Mouse (Mus musculus) lung, postnatal 0 days (tissue): Measurements from ENCODE around the gene Mcoln1. TPM values are rescaled to one million over a fixed set of nuclear protein-coding genes. Genes with fewer than 3 reads are reported as not detected.

Experiments
- ATAC-seq: fragments of 200-750 bp; cut with Nextera tagmentation; 2 replicates; pipeline ENCODE4 v1.8.0; 2017; ENCODE audit warnings: moderate library complexity
- DNase-seq: peaks from one replicate; pipeline ENCODE4 v3.0.0-alpha.2; 2016; ENCODE audit warnings: low spot score
- H3K27ac ChIP-seq: fragments of 300-500 bp; sonication (generic); 2 replicates; pipeline ENCODE4 v1.5.1; 2014; ENCODE audit warnings: antibody characterized with exemption, mild to moderate bottlenecking, low read length, mixed read lengths
- H3K27me3 ChIP-seq: fragments of 300-500 bp; sonication (generic); replicated peaks from 2 replicates; pipeline ENCODE4 v1.6.1; 2014; ENCODE audit warnings: low read length, mixed read lengths; ENCODE audit not compliant: insufficient read depth
- H3K36me3 ChIP-seq: fragments of 300-500 bp; sonication (generic); 2 replicates; pipeline ENCODE4 v1.6.1; 2014; ENCODE audit warnings: low read length, mixed read lengths; ENCODE audit not compliant: insufficient read depth
- H3K4me1 ChIP-seq: fragments of 300-500 bp; sonication (generic); 2 replicates; pipeline ENCODE4 v1.6.1; 2014; ENCODE audit warnings: antibody characterized with exemption, low read depth, low read length, mixed read lengths; ENCODE audit not compliant: insufficient read depth
- H3K4me2 ChIP-seq: fragments of 300-500 bp; sonication (generic); replicated peaks from 2 replicates; pipeline ENCODE4 v1.6.1; 2014; ENCODE audit warnings: low read depth, mild to moderate bottlenecking, low read length, moderate library complexity, mixed read lengths
- H3K4me3 ChIP-seq: fragments of 300-500 bp; sonication (generic); 2 replicates; pipeline ENCODE4 v1.5.1; 2014; ENCODE audit warnings: low read depth, low read length
- H3K9ac ChIP-seq: fragments of 300-500 bp; sonication (generic); replicated peaks from 2 replicates; pipeline ENCODE4 v1.6.1; 2014; ENCODE audit warnings: low read depth, mild to moderate bottlenecking
- H3K9me3 ChIP-seq: fragments of 300-500 bp; sonication (generic); 2 replicates; pipeline ENCODE4 v1.6.1; 2016; ENCODE audit warnings: low read length, mixed read lengths
- CTCF ChIP-seq: IDR thresholded peaks from 2 replicates; pipeline ENCODE4 v1.5.1; 2016; ENCODE audit warnings: antibody characterized with exemption, mild to moderate bottlenecking
- EP300 ChIP-seq: IDR thresholded peaks from 2 replicates; pipeline ENCODE4 v1.6.1; 2016; ENCODE audit warnings: antibody characterized with exemption, mild to moderate bottlenecking, control low read depth
- WGBS: fragments of 180-500 bp; shearing (Covaris S2); extraction: QIAGEN DNeasy Blood & Tissue Kit; methylation state at CpG from one replicate; pipeline ENCODE4 v1.1.7; 2014; 5-methylcytosine and 5-hydroxymethylcytosine counted together
- polyA plus RNA-seq: library from polyadenylated mRNA; unstranded; fragments of >200 nt; fragmentation: Nextera tagmentation; extraction: Ambion mirVana; gene quantifications from 2 replicates; pipeline ENCODE4 v1.2.1, GENCODE M21; 2015

Gene Mcoln1
- polyA plus RNA-seq, 1 experiment from 2014 or later, result 38.5 TPM

DNA sequence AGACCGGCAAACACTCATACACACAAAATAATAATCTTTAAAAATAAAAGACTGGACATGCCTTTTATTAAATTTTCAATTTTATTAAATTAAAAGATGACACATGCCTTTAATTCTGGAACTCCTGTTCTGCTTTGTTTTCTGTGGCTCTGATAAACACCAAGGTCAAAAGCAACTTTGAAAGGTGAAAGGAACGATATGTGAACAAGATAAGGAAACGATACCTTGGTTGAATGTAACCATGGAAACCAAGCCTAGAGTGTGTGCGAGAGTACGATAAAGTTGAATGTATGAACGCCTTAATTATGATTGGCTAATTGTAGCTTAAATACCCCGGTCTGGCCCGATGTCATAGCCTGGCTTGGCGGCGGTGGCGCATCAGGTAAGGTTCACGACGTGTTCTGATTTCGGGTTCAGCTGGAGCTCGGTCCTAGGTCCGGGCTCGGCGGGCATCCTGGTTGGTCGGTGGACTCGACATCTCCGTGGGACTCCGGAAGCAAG is 18.0 kb upstream of the Mcoln1 start:
- TF ChIP-seq EP300, result no peak
- TF ChIP-seq CTCF, result no peak
- no peaks in the 10 kb centered on the region for H3K9me3 ChIP-seq
- ATAC-seq (no peak), DNase-seq (no peak)
- no peak overlapping the region for H3K4me3 ChIP-seq
- 78% methylated on average over 22 of the region's 22 CpGs for WGBS
- H3K27me3 ChIP-seq, result no peaks in the 10 kb centered on the region
- no peak overlapping the region for H3K9ac ChIP-seq
- no peak overlapping the region for H3K4me2 ChIP-seq
- H3K4me1 ChIP-seq, result no peaks in the 10 kb centered on the region
- no peaks in the 10 kb centered on the region for H3K36me3 ChIP-seq
- no peak overlapping the region for H3K27ac ChIP-seq

- H3K36me3 ChIP-seq, result no peaks in the 10 kb centered on the region
Observed at GRCm38 (mm10) chr8:3483546-3483945, 16.7 kb upstream of the Mcoln1 start.

GRCm38 (mm10) chr8:3485192-3485591 is 15.1 kb upstream of the Mcoln1 start:
- no peak for ATAC-seq
- Histone ChIP-seq H3K9ac (no peak overlapping the region), H3K36me3 (no peaks in the 10 kb centered on the region), H3K27ac (no peak overlapping the region), H3K4me2 (no peak overlapping the region), H3K4me3 (no peak overlapping the region), H3K27me3 (no peaks in the 10 kb centered on the region), H3K4me1 (no peaks in the 10 kb centered on the region), H3K9me3 (no peaks in the 10 kb centered on the region)
- no peak for DNase-seq
- 30% methylated on average over 5 of the region's 5 CpGs for WGBS
- TF ChIP-seq CTCF (no peak), EP300 (no peak)

More at GRCm38 (mm10) chr8:3483546-3483945, 16.7 kb upstream of the Mcoln1 start:
- no peak overlapping the region for H3K27ac ChIP-seq
- no peak overlapping the region for H3K4me3 ChIP-seq
- H3K4me2 ChIP-seq, result no peak overlapping the region
- no peaks in the 10 kb centered on the region for H3K9me3 ChIP-seq
- TF ChIP-seq CTCF, result no peak
- peak; percentile 18; the same call in 1 of the 2 replicates for TF ChIP-seq EP300
- ATAC-seq (peak; percentile 52), DNase-seq (peak; percentile 17)
- 45% methylated on average over 7 of the region's 7 CpGs for whole genome bisulfite sequencing
- no peaks in the 10 kb centered on the region for H3K4me1 ChIP-seq
- H3K9ac ChIP-seq, result no peak overlapping the region
- H3K27me3 ChIP-seq, result no peaks in the 10 kb centered on the region

DNA sequence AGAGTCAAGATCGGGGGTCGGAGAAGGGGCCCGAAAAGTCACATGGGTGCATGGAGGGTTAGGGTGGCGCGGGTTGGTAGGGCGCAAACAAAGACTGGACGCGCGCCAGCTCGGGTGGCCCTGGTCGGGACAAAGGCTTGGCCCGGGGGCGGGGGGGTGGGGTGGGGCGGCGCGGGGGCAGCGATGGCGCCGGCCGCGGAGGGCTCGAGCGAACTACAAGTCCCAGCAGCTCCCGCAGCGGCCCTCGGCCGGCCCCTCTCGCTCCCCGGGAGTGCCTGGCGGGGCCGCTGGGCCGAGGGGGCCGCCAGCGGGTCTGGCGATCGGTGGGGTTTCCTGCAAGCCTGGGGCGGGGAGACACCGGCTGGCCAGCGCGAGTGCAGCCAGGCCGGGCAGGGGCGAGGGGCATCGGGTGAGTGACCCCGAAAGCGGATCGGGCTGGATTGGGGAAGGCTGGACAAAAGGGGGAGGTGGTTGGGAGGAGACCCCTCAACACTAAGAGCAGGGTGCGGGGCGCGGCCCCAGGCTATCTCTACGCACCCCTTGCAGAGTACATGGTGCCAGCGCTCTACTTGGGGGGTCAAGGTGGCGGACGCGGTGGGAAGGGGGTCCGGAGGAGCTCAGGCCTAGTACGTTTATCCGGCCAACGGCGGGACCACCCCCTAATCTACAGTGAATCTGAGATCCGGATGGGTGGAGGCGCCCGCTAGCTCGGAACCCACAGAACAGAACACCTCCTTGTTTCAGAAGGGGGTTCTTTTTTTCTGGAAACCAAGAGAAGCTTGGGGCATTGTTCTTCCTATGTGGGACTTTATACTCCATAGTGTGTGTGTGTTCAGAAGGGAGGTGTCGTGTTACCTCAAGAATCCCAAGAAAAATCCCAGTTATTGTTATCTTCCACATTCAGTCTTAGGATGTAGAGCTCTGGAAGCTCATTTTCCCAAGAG is 7.1 kb upstream of the Mcoln1 start, which contains the start of gene Zfp358:
TSS of gene Zfp358 (plus strand) at position 238 of the 944 bp plus-strand sequence.
- Histone ChIP-seq H3K36me3 (peaks cover 9% of the 10 kb centered on the region; the same call in 1 of the 2 replicates), H3K4me3 (peak within 1 kb of the TSS; percentile 94), H3K4me1 (peaks cover 6% of the 10 kb centered on the region; the same call in 1 of the 2 replicates), H3K4me2 (peak within 1 kb of the TSS; percentile 68), H3K27me3 (no peaks in the 10 kb centered on the region), H3K9ac (peak within 1 kb of the TSS; percentile 97), H3K27ac (peak within 1 kb of the TSS; percentile 82), H3K9me3 (no peaks in the 10 kb centered on the region)
- peak; percentile 89 for DNase-seq
- WGBS, result 2% methylated on average over 43 of the region's 64 CpGs
- TF ChIP-seq CTCF, result no peak
- no peak for TF ChIP-seq EP300
- ATAC-seq, result peak; percentile 98

DNA sequence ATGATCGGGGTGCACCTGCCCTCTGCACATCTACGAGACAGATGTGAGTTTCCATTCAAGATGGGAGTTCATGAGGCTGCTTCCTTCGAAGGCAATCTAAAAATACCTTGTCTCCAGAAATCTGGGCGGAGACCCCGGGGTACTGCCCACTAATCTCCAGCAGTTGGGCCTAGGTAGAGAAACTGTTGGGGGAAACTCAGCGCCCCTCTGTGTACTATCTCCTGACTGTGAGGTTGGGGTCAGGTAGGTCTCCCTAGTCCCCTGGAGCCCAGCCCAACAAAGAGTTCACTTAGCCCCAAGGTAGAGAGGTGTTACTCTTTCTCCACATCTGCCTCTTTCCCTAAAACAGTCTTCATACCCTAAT is 6.4 kb upstream of the Mcoln1 start:
- no peak for DNase-seq
- H3K4me2 ChIP-seq, result peak overlapping the region; percentile 68
- peak overlapping the region; percentile 82; the same call in 1 of the 2 replicates for H3K27ac ChIP-seq
- H3K9ac ChIP-seq, result peak overlapping the region; percentile 97
- 24% methylated on average over 6 of the region's 6 CpGs for WGBS
- H3K27me3 ChIP-seq, result no peaks in the 10 kb centered on the region
- H3K4me3 ChIP-seq, result peak overlapping the region; percentile 94
- H3K9me3 ChIP-seq, result no peaks in the 10 kb centered on the region
- TF ChIP-seq EP300 (no peak), CTCF (no peak)
- H3K36me3 ChIP-seq, result peaks cover 9% of the 10 kb centered on the region; the same call in 1 of the 2 replicates
- ATAC-seq, result no peak
- H3K4me1 ChIP-seq, result peaks cover 6% of the 10 kb centered on the region; the same call in 1 of the 2 replicates
